Mouse (Mus musculus) mammary gland, adult 2 months (tissue): Measurements from ENCODE around the gene Mrps16. TPM values are rescaled to one million over a fixed set of nuclear protein-coding genes. Genes with fewer than 3 reads are reported as not detected.

Source experiments
- polyA plus RNA-seq: library from polyadenylated mRNA; depleted of rRNA; stranded (reverse); fragments of >200 nt; gene quantifications from 2 replicates; pipeline ENCODE4 v1.2.3, GENCODE M21; 2012; ENCODE audit warnings: low replicate concordance; rRNA removed

Gene Mrps16
- 51.6 and 55.1 TPM in 2 replicates for polyA plus RNA-seq

GRCm38 (mm10) chr14:20393205-20393913, at the start of gene Mrps16:
Gene Mrps16, minus strand, starts transcription at chr14:20393634.

DNA sequence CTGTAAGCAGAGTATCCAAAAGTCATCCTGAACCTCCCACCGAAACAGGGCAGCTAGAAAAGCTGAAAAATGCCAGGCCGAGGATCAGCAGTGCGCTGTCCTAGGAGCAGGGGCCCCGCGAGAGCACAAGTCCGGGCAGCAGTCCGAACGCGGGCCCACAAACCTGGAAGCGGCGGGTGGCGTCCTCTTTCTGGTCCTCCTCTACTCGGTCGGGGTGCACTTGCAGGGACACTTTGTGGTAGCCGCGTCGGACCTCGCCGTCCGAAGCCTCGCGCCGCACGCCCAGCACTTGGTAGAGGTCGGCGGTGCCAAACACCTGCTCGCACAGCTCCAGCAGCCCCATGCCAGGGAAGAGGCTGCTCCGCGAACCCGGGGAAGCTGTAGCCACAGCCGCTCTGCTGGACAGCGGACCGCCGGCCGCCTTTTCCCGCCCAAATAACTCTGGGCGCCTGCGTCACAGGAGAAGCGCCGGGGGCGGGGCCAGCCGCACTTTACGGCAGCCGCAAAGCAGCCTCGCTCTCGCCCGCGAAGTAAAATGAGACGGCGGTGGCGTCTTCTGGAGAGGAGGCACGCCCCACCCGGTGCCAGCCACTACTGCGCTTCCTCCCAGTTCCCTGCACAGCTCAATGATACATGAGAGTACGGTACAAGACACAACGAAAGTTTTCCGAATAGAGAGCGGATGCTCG, 4.8 kb downstream of the Mrps16 start, which contains the start of gene Dnajc9:
TSS of gene Dnajc9 (minus strand) at position 470 of the 689 bp plus-strand sequence.

DNA sequence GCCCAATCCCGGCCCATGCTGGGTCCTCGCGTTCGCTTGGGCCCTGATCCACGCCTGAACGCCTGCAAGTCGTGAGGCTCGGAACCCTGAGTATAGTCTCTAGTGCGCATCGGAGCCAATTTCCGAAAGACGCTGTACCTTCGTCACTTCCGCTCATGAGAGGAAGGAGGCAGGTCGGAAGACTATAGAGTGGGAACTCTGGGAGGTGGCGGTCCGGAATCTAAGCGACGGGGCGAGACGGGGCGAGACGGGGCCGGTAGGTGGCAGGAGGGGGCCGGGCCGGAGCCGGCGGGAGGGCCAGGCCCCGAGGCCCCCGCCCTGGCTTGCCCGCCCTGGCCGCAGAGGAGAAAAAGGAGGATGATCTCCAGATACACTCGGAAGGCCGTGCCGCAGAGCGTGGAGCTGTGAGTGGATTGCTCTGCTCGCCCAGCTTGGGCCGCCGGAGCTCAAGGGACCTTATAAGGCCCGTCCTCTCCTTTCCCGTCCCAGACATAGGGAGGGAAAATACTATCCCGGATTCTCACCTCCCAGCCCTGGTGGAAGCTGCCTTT, 45.4 kb downstream of the Mrps16 start, which contains the start of the genes Ecd and Fam149b:
TSS of gene Ecd (minus strand) at position 131 of the 551 bp plus-strand sequence.
TSS of gene Fam149b (plus strand) at position 172 of the 551 bp plus-strand sequence.

Other genes starting within 250 kb of the Mrps16 start
- 9.6 and 10.0 TPM in 2 replicates for gene Kcnk5, start 211.8 kb downstream of the Mrps16 start, polyA plus RNA-seq
- 0.85 and 1.1 TPM in 2 replicates for gene Kcnk16, start 124.4 kb downstream of the Mrps16 start, polyA plus RNA-seq
- gene Nudt13, start 98.9 kb downstream of the Mrps16 start, polyA plus RNA-seq = 26.8 and 38.4 TPM in 2 replicates
- 14.6 and 20.5 TPM in 2 replicates for gene Ecd, start 45.5 kb downstream of the Mrps16 start, polyA plus RNA-seq
- 25.0 and 37.1 TPM in 2 replicates for gene Fam149b, start 45.5 kb downstream of the Mrps16 start, polyA plus RNA-seq
- 8.0 and 34.0 TPM in 2 replicates for gene Dnajc9, start 4.7 kb downstream of the Mrps16 start, polyA plus RNA-seq
- gene Cfap70, start 58.6 kb upstream of the Mrps16 start, polyA plus RNA-seq = 0.09 TPM in 1 of 2 replicates, not detected in the other
- 87.8 and 94.9 TPM in 2 replicates for gene Anxa7, start 86.5 kb upstream of the Mrps16 start, polyA plus RNA-seq
- gene Mss51, start 103.3 kb upstream of the Mrps16 start, polyA plus RNA-seq = 0.31 and 1.4 TPM in 2 replicates
- 8.3 and 20.8 TPM in 2 replicates for gene Ppp3cb, start 152.9 kb upstream of the Mrps16 start, polyA plus RNA-seq
- 3.4 and 7.4 TPM in 2 replicates for gene Usp54, start 247.4 kb upstream of the Mrps16 start, polyA plus RNA-seq